Mouse (Mus musculus): ENCODE data around the gene Wdr70. TPM values are rescaled to one million over a fixed set of nuclear protein-coding genes. Genes with fewer than 3 reads are reported as not detected.

The Wdr70 gene
- total RNA-seq, 4 experiments from 2014 or later = 20.3 to 22.8 (median 21.2) TPM

GRCm38 (mm10) chr15:8031211-8031610, 67.8 kb downstream of the Wdr70 start:
- DNase-seq (ENCODE audit: low spot score in 2 of 2) = no peak

- no peak for DNase-seq (ENCODE audit: low spot score in 2 of 2)
Measured at GRCm38 (mm10) chr15:8030643-8031042, 68.4 kb downstream of the Wdr70 start.

GRCm38 (mm10) chr15:8027503-8027902, 71.5 kb downstream of the Wdr70 start:
- DNase-seq (ENCODE audit: low spot score in 2 of 2) = no peak

- DNase-seq (ENCODE audit: low spot score in 2 of 2) = no peak
Measured at GRCm38 (mm10) chr15:8011418-8011817, 87.6 kb downstream of the Wdr70 start.

- no peak for DNase-seq (ENCODE audit: low spot score in 2 of 2)
Measured at GRCm38 (mm10) chr15:8007413-8007812, 91.6 kb downstream of the Wdr70 start.

- no peak for DNase-seq (ENCODE audit: low spot score in 2 of 2)
Measured at GRCm38 (mm10) chr15:8006056-8006455, 93.0 kb downstream of the Wdr70 start.

GRCm38 (mm10) chr15:8005506-8005905, 93.5 kb downstream of the Wdr70 start:
- no peak for DNase-seq (ENCODE audit: low spot score in 2 of 2)

GRCm38 (mm10) chr15:8003789-8004188, 95.2 kb downstream of the Wdr70 start:
- DNase-seq (ENCODE audit: low spot score in 2 of 2) = no peak

GRCm38 (mm10) chr15:7998843-7999546, 100.0 kb downstream of the Wdr70 start:
- DNase-seq (ENCODE audit: low spot score in 2 of 2) = no peak

GRCm38 (mm10) chr15:7998095-7998494, 100.9 kb downstream of the Wdr70 start:
- DNase-seq (ENCODE audit: low spot score in 2 of 2) = no peak

GRCm38 (mm10) chr15:7993721-7994120, 105.3 kb downstream of the Wdr70 start:
- no peak for DNase-seq (ENCODE audit: low spot score in 2 of 2)

GRCm38 (mm10) chr15:7990101-7990500, 108.9 kb downstream of the Wdr70 start:
- no peak for DNase-seq (ENCODE audit: low spot score in 2 of 2)

GRCm38 (mm10) chr15:7987374-7987773, 111.6 kb downstream of the Wdr70 start:
- DNase-seq (ENCODE audit: low spot score in 2 of 2) = no peak

- no peak for DNase-seq (ENCODE audit: low spot score in 2 of 2)
Measured at GRCm38 (mm10) chr15:7986274-7986673, 112.7 kb downstream of the Wdr70 start.

- no peak for DNase-seq (ENCODE audit: low spot score in 2 of 2)
Measured at GRCm38 (mm10) chr15:7978640-7979039, 120.4 kb downstream of the Wdr70 start.

- DNase-seq (ENCODE audit: low spot score in 2 of 2) = no peak
Measured at GRCm38 (mm10) chr15:7976775-7977174, 122.2 kb downstream of the Wdr70 start.

- DNase-seq (ENCODE audit: low spot score in 2 of 2) = no peak
Measured at GRCm38 (mm10) chr15:7974368-7974767, 124.6 kb downstream of the Wdr70 start.

- no peak for DNase-seq (ENCODE audit: low spot score in 2 of 2)
Measured at GRCm38 (mm10) chr15:7972528-7972927, 126.5 kb downstream of the Wdr70 start.

- no peak for DNase-seq (ENCODE audit: low spot score in 2 of 2)
Measured at GRCm38 (mm10) chr15:7962786-7963185, 136.2 kb downstream of the Wdr70 start.

- no peak for DNase-seq (ENCODE audit: low spot score in 2 of 2)
Measured at GRCm38 (mm10) chr15:7961489-7961888, 137.5 kb downstream of the Wdr70 start.

GRCm38 (mm10) chr15:7956899-7957298, 142.1 kb downstream of the Wdr70 start:
- no peak for DNase-seq (ENCODE audit: low spot score in 2 of 2)

GRCm38 (mm10) chr15:7950561-7950960, 148.4 kb downstream of the Wdr70 start:
- no peak for DNase-seq (ENCODE audit: low spot score in 2 of 2)

GRCm38 (mm10) chr15:7941690-7942089, 157.3 kb downstream of the Wdr70 start:
- DNase-seq (ENCODE audit: low spot score in 2 of 2) = no peak
